In genomic region chr2:68860391-68860790, GRCm38 (mm10) we compare ENCODE assay signal across 7 mouse cellular contexts. TPM values are rescaled to one million over a fixed set of nuclear protein-coding genes. Genes with fewer than 3 reads are reported as not detected.
DNase-seq lines count a peak whose midpoint lies in the region; ATAC-seq and TF ChIP-seq lines count a peak whose summit lies in the region.

No protein-coding gene starts in this region.

- no peaks in the 10 kb centered on the region for H3K36me3 ChIP-seq in lung, postnatal 0 days (ENCODE audit: insufficient read depth, low read length)
- H3K36me3 ChIP-seq in hindbrain, embryonic 10.5 days: no peaks in the 10 kb centered on the region
- no peaks in the 10 kb centered on the region for H3K36me3 ChIP-seq in liver, postnatal 0 days (replicated peaks; ENCODE audit: insufficient read depth, low read length)

- H3K9me3 ChIP-seq in lung, postnatal 0 days (ENCODE audit: low read length): no peaks in the 10 kb centered on the region
- no peaks in the 10 kb centered on the region for H3K9me3 ChIP-seq in hindbrain, embryonic 10.5 days
- no peaks in the 10 kb centered on the region for H3K9me3 ChIP-seq in liver, postnatal 0 days (ENCODE audit: low read length)

- H3K4me3 ChIP-seq in lung, postnatal 0 days (ENCODE audit: low read depth, low read length): no peak overlapping the region
- peak overlapping the region; percentile 85 for H3K4me3 ChIP-seq in hindbrain, embryonic 10.5 days
- no peak overlapping the region for H3K4me3 ChIP-seq in liver, postnatal 0 days (ENCODE audit: low read depth, low read length)

- no peak overlapping the region for H3K27ac ChIP-seq in lung, postnatal 0 days (ENCODE audit: low read length)
- H3K27ac ChIP-seq in hindbrain, embryonic 10.5 days: no peak overlapping the region
- H3K27ac ChIP-seq in liver, postnatal 0 days (ENCODE audit: low read depth): peak overlapping the region; percentile 85; the same call in 1 of the 2 replicates

- 0 out of 2 replicates have a peak, but pooled peaks cover 5% of the 10 kb centered on the region for H3K4me1 ChIP-seq in lung, postnatal 0 days (ENCODE audit: insufficient read depth, low read depth, low read length)
- H3K4me1 ChIP-seq in hindbrain, embryonic 10.5 days (replicated peaks): peaks cover 35% of the 10 kb centered on the region
- H3K4me1 ChIP-seq in liver, postnatal 0 days (ENCODE audit: insufficient read depth): peaks cover 25% of the 10 kb centered on the region

- no peak for ATAC-seq in lung, postnatal 0 days
- peak; percentile 6; the same call in 1 of the 2 replicates for ATAC-seq in liver, postnatal 0 days
- ATAC-seq in erythroid progenitor cell, adult 5-6 weeks (replicated peaks; ENCODE audit: low FRiP score, poor library complexity, severe bottlenecking): no peak

- TF ChIP-seq CTCF in lung, postnatal 0 days (IDR thresholded peaks at IDR 0.05): no peak
- TF ChIP-seq CTCF in liver, postnatal 0 days (IDR thresholded peaks at IDR 0.05; ENCODE audit: low read depth): no peak

- H3K9ac ChIP-seq in lung, postnatal 0 days (replicated peaks; ENCODE audit: low read depth): no peak overlapping the region
- no peak overlapping the region for H3K9ac ChIP-seq in liver, postnatal 0 days (replicated peaks)

- peak overlapping the region; percentile 99 for H3K4me2 ChIP-seq in lung, postnatal 0 days (replicated peaks; ENCODE audit: low read depth, low read length)
- H3K4me2 ChIP-seq in liver, postnatal 0 days (ENCODE audit: low read depth, low read length): peak overlapping the region; percentile 86

- H3K27me3 ChIP-seq in lung, postnatal 0 days (replicated peaks; ENCODE audit: insufficient read depth, low read length): no peaks in the 10 kb centered on the region
- H3K27me3 ChIP-seq in hindbrain, embryonic 10.5 days (ENCODE audit: insufficient read depth, poor library complexity, severe bottlenecking): peaks cover 15% of the 10 kb centered on the region
- H3K27me3 ChIP-seq in liver, postnatal 0 days (ENCODE audit: insufficient read depth, low read length): no peaks in the 10 kb centered on the region

- DNase-seq in lung, postnatal 0 days (ENCODE audit: low spot score): peak; percentile 14
- no peak for DNase-seq in lung, postnatal 14 days
- DNase-seq in hindbrain, embryonic 10.5 days (ENCODE audit: low spot score): no peak
- DNase-seq in liver, postnatal 0 days: no peak
- no peak for DNase-seq in thymus, postnatal 4 days
- no peak for DNase-seq in adrenal gland, postnatal 14 days

- WGBS in lung, postnatal 0 days: 60% methylated on average over 2 of the region's 2 CpGs
- 69% methylated on average over 2 of the region's 2 CpGs for WGBS in hindbrain, embryonic 10.5 days
- 38% methylated on average over 2 of the region's 2 CpGs for WGBS in liver, postnatal 0 days (ENCODE audit: insufficient replicate concordance)

- TF ChIP-seq EP300 in lung, postnatal 0 days (IDR thresholded peaks at IDR 0.05): no peak
- 0 out of 2 replicates have a peak, but pooled peaks have one; percentile 36 for TF ChIP-seq EP300 in liver, postnatal 0 days (IDR thresholded peaks at IDR 0.05; ENCODE audit: low read depth)

RNA-seq across cellular contexts. Expression of gene Cers6, which starts 0.8 kb away (rescaled TPM):
- 9.6 and 11.4 TPM in 2 replicates for polyA plus RNA-seq in lung, postnatal 0 days (2015; fragmentation: Nextera tagmentation; extraction: Ambion mirVana)
- 30.9 and 36.8 TPM in 2 replicates for polyA plus RNA-seq in hindbrain, embryonic 10.5 days (2016; fragmentation: Nextera tagmentation; extraction: Ambion mirVana)
- polyA plus RNA-seq in liver, postnatal 0 days (2015; fragmentation: Nextera tagmentation; extraction: Ambion mirVana): 6.1 and 8.2 TPM in 2 replicates
- total RNA-seq in erythroid progenitor cell, adult 5-6 weeks (2015; ENCODE audit: low replicate concordance): 10.9 and 11.5 TPM in 2 replicates
- 3.3 and 7.3 TPM in 2 replicates for total RNA-seq in erythroid progenitor cell, adult 5-6 weeks (2017; ENCODE audit: low replicate concordance)
- total RNA-seq in adrenal gland, postnatal 14 days (2021): 8.4 and 8.5 TPM in 2 replicates
